Mouse (Mus musculus) forebrain, embryonic 14.5 days (tissue): ENCODE measurements around the gene Slc35g3. TPM values are rescaled to one million over a fixed set of nuclear protein-coding genes. Genes with fewer than 3 reads are reported as not detected.
"Not testable (repeated sequence)": the region's sequence is repeated elsewhere in the genome, so short reads cannot be mapped to it uniquely, and the experiment has no call there.

Source experiments
- ATAC-seq: fragments of 200-750 bp; cut with Nextera tagmentation; 2 replicates; pipeline ENCODE4 v1.8.0; 2017; ENCODE audit warnings: mild to moderate bottlenecking, moderate library complexity
- DNase-seq: peaks from one replicate; pipeline ENCODE4 v3.0.0-alpha.2; 2015; ENCODE audit warnings: low spot score
- H3K27ac ChIP-seq: fragments of 300-500 bp; sonication (generic); 2 replicates; pipeline ENCODE4 v1.5.1; 2014; ENCODE audit warnings: low read depth, mild to moderate bottlenecking, control low read depth, low read length, moderate library complexity
- H3K27me3 ChIP-seq: fragments of 300-500 bp; sonication (generic); replicated peaks from 2 replicates; pipeline ENCODE4 v1.6.1; 2014; ENCODE audit warnings: low read length, control low read depth, mixed read lengths; ENCODE audit not compliant: control insufficient read depth, insufficient read depth
- H3K36me3 ChIP-seq: fragments of 300-500 bp; sonication (generic); 2 replicates; pipeline ENCODE4 v1.6.1; 2014; ENCODE audit warnings: low read length, control low read depth; ENCODE audit not compliant: control insufficient read depth, insufficient read depth
- H3K4me1 ChIP-seq: fragments of 300-500 bp; sonication (generic); 2 replicates; pipeline ENCODE4 v1.6.1; 2014; ENCODE audit warnings: antibody characterized with exemption, low read length, control low read depth; ENCODE audit not compliant: control insufficient read depth, insufficient read depth
- H3K4me2 ChIP-seq: fragments of 300-500 bp; sonication (generic); 2 replicates; pipeline ENCODE4 v1.6.1; 2014; ENCODE audit warnings: mild to moderate bottlenecking, control low read depth, low read length
- H3K4me3 ChIP-seq: fragments of 300-500 bp; sonication (generic); 2 replicates; pipeline ENCODE4 v1.5.1; 2014; ENCODE audit warnings: low read depth, low read length, control low read depth
- H3K9ac ChIP-seq: fragments of 300-500 bp; sonication (generic); 2 replicates; pipeline ENCODE4 v1.6.1; 2014; ENCODE audit warnings: mild to moderate bottlenecking, low read length, control low read depth, moderate library complexity
- H3K9me3 ChIP-seq: fragments of 300-500 bp; sonication (generic); replicated peaks from 2 replicates; pipeline ENCODE4 v1.6.1; 2016; ENCODE audit warnings: low read length, control low read depth, mixed read lengths; ENCODE audit not compliant: control insufficient read depth
- WGBS: fragments of 180-500 bp; shearing (Covaris S2); extraction: QIAGEN DNeasy Blood & Tissue Kit; methylation state at CpG from one replicate; pipeline ENCODE4 v1.1.7; 2014; 5-methylcytosine and 5-hydroxymethylcytosine counted together
- polyA plus RNA-seq: library from polyadenylated mRNA; unstranded; fragments of >200 nt; fragmentation: Nextera tagmentation; extraction: Ambion mirVana; gene quantifications from 2 replicates; pipeline ENCODE4 v1.2.1, GENCODE M21; 2014

Slc35g3 gene
- polyA plus RNA-seq, 1 experiment from 2014 or later = 0.56 TPM

DNA sequence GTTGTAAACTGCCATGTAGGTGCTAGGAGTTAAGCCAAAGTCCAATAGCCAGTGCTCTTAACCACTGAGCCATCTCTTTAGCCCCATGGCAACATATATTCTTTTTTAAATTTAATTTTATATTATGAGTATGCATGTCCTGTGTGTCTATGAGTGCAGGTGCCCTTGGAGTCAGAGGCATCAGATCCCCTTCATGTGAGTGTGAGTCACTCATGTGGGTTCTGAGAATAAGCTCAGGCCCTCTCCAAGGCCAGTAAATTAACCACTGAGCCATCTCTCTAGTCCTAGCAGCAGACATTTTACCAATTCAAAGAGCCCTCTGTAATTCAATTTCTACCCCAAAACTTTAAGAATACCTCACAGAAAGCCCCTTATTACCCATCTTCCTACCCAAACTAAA, 9.1 kb downstream of the Slc35g3 start:
- Histone ChIP-seq H3K4me3 (no peak overlapping the region), H3K27ac (no peak overlapping the region), H3K36me3 (peaks cover 7% of the 10 kb centered on the region; the same call in 1 of the 2 replicates), H3K27me3 (no peaks in the 10 kb centered on the region), H3K9ac (no peak overlapping the region), H3K9me3 (no peaks in the 10 kb centered on the region), H3K4me1 (peaks cover 24% of the 10 kb centered on the region), H3K4me2 (no peak overlapping the region)
- DNase-seq (no peak), ATAC-seq (no peak)

DNA sequence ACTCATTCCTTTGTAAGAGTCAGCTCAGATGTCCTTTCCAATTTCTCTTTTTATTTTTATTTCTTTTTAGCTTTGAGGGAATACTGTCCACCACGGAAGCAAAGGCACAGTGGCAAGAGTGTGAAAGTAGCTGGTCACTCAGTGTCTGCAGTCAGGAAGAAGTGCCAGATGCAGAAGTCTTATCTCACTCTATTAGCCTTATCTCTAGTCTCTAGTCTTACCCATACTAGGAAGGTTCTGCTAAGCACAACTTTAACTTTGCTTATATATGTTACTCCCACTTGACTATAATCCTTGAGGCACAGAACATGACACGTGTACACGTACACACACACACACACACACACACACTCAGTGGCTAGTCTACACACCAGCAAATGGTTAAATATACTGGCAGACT, 10.1 kb downstream of the Slc35g3 start:
- no peak overlapping the region for H3K9ac ChIP-seq
- peaks cover 17% of the 10 kb centered on the region for H3K36me3 ChIP-seq
- no peaks in the 10 kb centered on the region for H3K27me3 ChIP-seq
- WGBS = 82% methylated on average over 3 of the region's 3 CpGs
- no peak overlapping the region for H3K4me2 ChIP-seq
- no peak overlapping the region for H3K27ac ChIP-seq
- no peak for ATAC-seq
- no peak for DNase-seq
- no peak overlapping the region for H3K4me3 ChIP-seq
- H3K4me1 ChIP-seq = peaks cover 17% of the 10 kb centered on the region
- no peaks in the 10 kb centered on the region for H3K9me3 ChIP-seq

DNA sequence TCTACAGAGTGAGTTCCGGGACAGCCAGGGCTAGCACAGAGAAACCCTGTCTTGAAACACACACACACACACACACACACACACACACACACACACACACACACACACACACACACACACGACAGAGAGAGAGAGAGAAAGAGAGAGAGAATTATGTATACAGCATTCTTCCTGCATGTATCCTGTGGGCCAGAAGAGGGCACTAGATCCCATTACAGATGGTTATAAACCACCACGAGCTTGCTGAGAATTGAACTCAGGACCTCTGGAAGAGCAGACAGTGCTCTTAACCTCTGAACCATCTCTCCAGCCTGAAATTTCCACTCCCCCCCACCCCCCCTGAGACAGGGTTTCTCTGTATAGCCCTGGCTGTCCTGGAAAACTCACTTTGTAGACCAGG, 30.4 kb downstream of the Slc35g3 start:
- not testable (repeated sequence) for H3K9me3 ChIP-seq, H3K4me2 ChIP-seq, ATAC-seq, H3K9ac ChIP-seq, H3K4me3 ChIP-seq, H3K27me3 ChIP-seq, H3K4me1 ChIP-seq, DNase-seq, H3K27ac ChIP-seq
- H3K36me3 ChIP-seq = peaks cover 33% of the 10 kb centered on the region
- 64% methylated on average over 3 of the region's 3 CpGs for WGBS

DNA sequence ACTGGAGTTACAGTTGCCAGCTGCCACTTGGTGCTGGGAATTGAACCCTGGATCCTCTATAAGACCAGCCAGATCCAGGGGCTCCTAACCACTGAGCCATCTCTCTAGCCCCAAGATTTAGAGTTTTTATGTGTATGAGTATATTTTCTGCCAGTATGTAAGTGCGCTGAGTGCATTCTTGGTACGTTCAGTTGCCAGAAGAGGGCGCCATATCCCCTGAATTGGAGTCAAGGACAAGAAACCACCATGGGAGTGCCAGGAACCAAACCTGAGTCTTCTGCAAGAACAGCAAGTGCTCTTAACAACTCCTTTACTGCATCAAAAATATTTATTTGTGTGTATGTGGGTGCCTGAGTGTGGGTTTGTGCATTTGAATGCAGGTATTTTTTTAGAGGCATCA, 32.7 kb downstream of the Slc35g3 start:
- no peak overlapping the region for H3K4me3 ChIP-seq
- no peaks in the 10 kb centered on the region for H3K4me1 ChIP-seq
- H3K27me3 ChIP-seq = no peaks in the 10 kb centered on the region
- DNase-seq (peak; percentile 66), ATAC-seq (no peak)
- H3K9ac ChIP-seq = no peak overlapping the region
- WGBS = 25% methylated on average over 3 of the region's 3 CpGs
- no peaks in the 10 kb centered on the region for H3K9me3 ChIP-seq
- no peak overlapping the region for H3K4me2 ChIP-seq
- no peak overlapping the region for H3K27ac ChIP-seq
- H3K36me3 ChIP-seq = peaks cover 10% of the 10 kb centered on the region

DNA sequence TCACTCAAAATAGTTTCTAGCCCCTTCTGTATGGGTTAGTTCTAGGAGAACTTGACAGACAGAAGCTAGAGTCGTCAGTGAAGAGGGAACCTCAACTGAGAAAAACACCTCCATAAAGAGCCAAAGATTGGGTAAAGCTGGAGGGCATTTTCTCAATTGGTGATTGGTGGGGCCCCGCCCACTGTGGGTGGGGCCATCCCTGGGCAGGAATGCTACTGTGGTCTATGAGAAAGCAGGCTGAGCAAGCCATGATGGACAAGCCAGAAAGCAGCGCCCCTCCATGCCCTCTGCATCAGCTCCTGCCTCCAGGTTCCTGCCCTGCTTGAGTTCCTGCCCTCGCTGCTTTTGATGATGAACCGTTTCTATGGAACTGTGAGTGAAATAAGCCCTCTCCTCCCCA, 35.8 kb downstream of the Slc35g3 start:
- H3K4me3 ChIP-seq = no peak overlapping the region
- H3K4me2 ChIP-seq = no peak overlapping the region
- H3K27me3 ChIP-seq = no peaks in the 10 kb centered on the region
- WGBS = 34% methylated on average over 5 of the region's 5 CpGs
- no peaks in the 10 kb centered on the region for H3K9me3 ChIP-seq
- DNase-seq = no peak
- H3K27ac ChIP-seq = no peak overlapping the region
- no peak for ATAC-seq
- no peak overlapping the region for H3K9ac ChIP-seq
- no peaks in the 10 kb centered on the region for H3K4me1 ChIP-seq
- H3K36me3 ChIP-seq = no peaks in the 10 kb centered on the region

DNA sequence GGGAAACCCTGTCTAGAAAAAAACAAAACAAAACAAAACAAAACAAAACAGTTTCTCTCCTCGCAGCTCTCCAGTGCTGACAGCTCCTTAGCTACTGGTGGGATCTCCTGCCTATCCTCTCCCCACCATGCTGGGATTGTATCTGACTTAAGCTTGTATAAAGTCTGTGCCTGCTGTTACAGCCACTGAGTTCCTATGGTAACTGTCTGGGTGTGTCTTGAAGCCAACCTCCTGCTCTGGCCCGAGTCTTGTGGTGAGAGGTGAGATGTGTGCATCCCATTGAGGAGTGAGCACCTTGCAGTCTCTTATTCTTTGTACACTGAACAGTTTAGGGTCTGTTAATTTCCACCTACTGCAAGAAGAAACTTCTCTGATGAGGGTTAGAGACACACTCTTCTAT, 38.7 kb downstream of the Slc35g3 start:
- ATAC-seq = no peak
- H3K9ac ChIP-seq = no peak overlapping the region
- H3K4me3 ChIP-seq = no peak overlapping the region
- H3K27ac ChIP-seq = no peak overlapping the region
- H3K4me1 ChIP-seq = no peaks in the 10 kb centered on the region
- WGBS = 60% methylated on average over 2 of the region's 2 CpGs
- no peak overlapping the region for H3K4me2 ChIP-seq
- no peaks in the 10 kb centered on the region for H3K36me3 ChIP-seq
- no peak for DNase-seq
- H3K9me3 ChIP-seq = no peaks in the 10 kb centered on the region
- H3K27me3 ChIP-seq = no peaks in the 10 kb centered on the region

DNA sequence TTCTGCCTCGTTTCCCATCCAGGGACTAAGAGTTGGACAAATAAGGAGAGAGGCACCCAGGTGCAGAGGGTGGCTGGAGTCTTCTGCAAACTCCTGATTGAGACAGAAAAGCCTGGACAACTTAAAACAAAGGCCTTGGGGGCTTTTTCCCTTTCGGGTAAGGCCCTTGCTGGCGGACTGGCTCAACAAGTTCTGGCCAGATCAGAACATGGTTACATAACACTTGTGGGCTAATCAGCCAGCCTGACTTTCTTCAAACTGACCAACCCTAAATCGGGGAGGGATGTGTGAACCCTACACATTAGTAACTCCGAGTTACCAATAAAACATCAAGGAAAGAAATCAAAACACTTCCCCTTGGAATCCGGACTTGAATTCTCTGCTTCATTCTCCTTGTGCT, 40.9 kb downstream of the Slc35g3 start:
- Histone ChIP-seq H3K9ac (no peak overlapping the region), H3K27me3 (no peaks in the 10 kb centered on the region), H3K36me3 (no peaks in the 10 kb centered on the region), H3K9me3 (no peaks in the 10 kb centered on the region), H3K4me3 (no peak overlapping the region), H3K27ac (no peak overlapping the region), H3K4me1 (no peaks in the 10 kb centered on the region), H3K4me2 (no peak overlapping the region)
- ATAC-seq (no peak), DNase-seq (no peak)
- 90% methylated on average over 6 of the region's 6 CpGs for WGBS

DNA sequence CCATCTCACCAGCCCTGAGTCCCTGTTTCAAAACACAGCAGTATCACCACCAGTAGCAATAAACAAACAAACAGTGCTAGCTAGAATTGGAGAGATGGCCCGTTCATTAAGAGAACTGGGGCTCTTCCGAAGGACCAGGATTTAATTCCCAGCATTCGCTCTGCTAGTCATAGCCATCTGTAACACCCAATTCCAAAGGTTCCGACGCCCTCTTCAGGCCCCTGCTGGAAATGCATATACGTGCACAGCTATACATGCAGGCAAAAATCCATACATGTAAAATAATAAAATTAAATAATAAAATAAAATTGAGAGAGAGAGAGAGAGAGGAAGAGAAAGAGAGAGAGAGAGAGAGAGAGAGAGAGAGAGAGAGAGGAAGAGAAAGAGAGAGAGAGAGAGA, 42.3 kb downstream of the Slc35g3 start:
- H3K27me3 ChIP-seq = no peaks in the 10 kb centered on the region
- 71% methylated on average over 6 of the region's 6 CpGs for WGBS

DNA sequence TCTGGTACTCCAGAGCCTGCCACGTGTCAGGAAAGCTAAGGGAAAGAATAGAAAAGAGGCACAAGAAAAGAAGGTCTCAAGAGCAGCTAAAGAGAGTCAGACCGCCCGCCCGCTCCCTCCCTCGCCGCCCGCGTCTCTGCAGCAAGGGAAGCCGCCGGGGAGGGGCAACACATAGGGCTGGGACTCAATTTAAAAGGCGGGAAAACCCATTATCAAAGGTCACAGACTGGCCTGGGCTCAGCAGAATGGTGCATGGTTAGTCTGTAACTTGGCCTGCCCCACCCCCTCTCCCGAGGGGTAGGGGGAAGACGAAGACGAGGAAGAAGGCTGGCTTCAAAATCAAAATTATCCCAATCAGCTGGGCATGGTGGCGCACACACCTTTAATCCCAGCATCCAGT, 43.1 kb downstream of the Slc35g3 start:
- ATAC-seq (no peak), DNase-seq (no peak)
- Histone ChIP-seq H3K27me3 (no peaks in the 10 kb centered on the region), H3K9me3 (no peaks in the 10 kb centered on the region), H3K4me3 (no peak overlapping the region), H3K4me2 (no peak overlapping the region), H3K4me1 (no peaks in the 10 kb centered on the region), H3K9ac (no peak overlapping the region), H3K27ac (no peak overlapping the region), H3K36me3 (no peaks in the 10 kb centered on the region)
- 27% methylated on average over 15 of the region's 15 CpGs for whole genome bisulfite sequencing

More for the DNA sequence above, 42.3 kb downstream of the Slc35g3 start:
- Histone ChIP-seq H3K36me3 (no peaks in the 10 kb centered on the region), H3K4me2 (no peak overlapping the region), H3K4me3 (no peak overlapping the region), H3K9me3 (no peaks in the 10 kb centered on the region), H3K27ac (no peak overlapping the region), H3K9ac (no peak overlapping the region), H3K4me1 (no peaks in the 10 kb centered on the region)
- DNase-seq = no peak
- ATAC-seq = no peak

DNA sequence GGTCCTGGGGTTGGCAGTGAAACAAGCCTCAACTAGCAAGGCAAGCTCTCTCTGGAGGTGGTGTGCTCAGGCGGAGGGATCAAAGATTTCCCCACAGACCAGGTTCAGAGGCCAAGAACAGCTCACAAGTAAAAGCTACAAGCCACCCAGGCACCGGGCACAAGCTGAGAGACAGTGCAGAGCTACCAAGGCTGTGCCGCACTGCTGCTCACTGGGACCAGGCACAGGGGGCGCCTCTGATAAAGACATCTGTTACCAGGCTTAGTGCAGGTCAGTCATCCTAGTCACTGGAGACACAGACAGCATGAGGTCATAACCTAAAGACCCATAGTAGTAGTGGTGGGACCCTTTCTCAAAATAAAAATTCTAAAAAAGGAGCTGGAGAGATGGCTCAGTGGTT, 44.8 kb downstream of the Slc35g3 start:
- DNase-seq (no peak), ATAC-seq (no peak)
- H3K4me3 ChIP-seq = no peak overlapping the region
- 79% methylated on average over 4 of the region's 4 CpGs for WGBS
- no peak overlapping the region for H3K9ac ChIP-seq
- no peaks in the 10 kb centered on the region for H3K4me1 ChIP-seq
- H3K27ac ChIP-seq = no peak overlapping the region
- H3K9me3 ChIP-seq = no peaks in the 10 kb centered on the region
- no peak overlapping the region for H3K4me2 ChIP-seq
- H3K36me3 ChIP-seq = no peaks in the 10 kb centered on the region
- H3K27me3 ChIP-seq = no peaks in the 10 kb centered on the region
